Mouse (Mus musculus): ENCODE data around the gene Rangrf. TPM values are rescaled to one million over a fixed set of nuclear protein-coding genes. Genes with fewer than 3 reads are reported as not detected.
"Not testable (repeated sequence)": the region's sequence is repeated elsewhere in the genome, so short reads cannot be mapped to it uniquely, and the experiment has no call there.

Gene Rangrf
- total RNA-seq, 1 experiment from 2014 or later = 44.5 TPM

- ATAC-seq (replicated peaks in 1 of 2; ENCODE audit: insufficient read depth in 1 of 2, low FRiP score in 2 of 2, low TSS enrichment in 1 of 2, low read depth in 1 of 2, poor library complexity in 2 of 2, severe bottlenecking in 2 of 2) = no peak
These were observed 17.7 kb downstream of the Rangrf start, which contains the start of gene Arhgef15 for GRCm38 (mm10) chr11:68957308-68957707. Gene Arhgef15 (minus strand): TSS chr11:68957480.

GRCm38 (mm10) chr11:68956697-68957096 lies 18.3 kb downstream of the Rangrf start:
- ATAC-seq (replicated peaks in 1 of 2; ENCODE audit: insufficient read depth in 1 of 2, low FRiP score in 2 of 2, low TSS enrichment in 1 of 2, low read depth in 1 of 2, poor library complexity in 2 of 2, severe bottlenecking in 2 of 2) = no peak

GRCm38 (mm10) chr11:68956107-68956506 lies 18.9 kb downstream of the Rangrf start:
- no peak for ATAC-seq (replicated peaks in 1 of 2; ENCODE audit: insufficient read depth in 1 of 2, low FRiP score in 2 of 2, low TSS enrichment in 1 of 2, low read depth in 1 of 2, poor library complexity in 2 of 2, severe bottlenecking in 2 of 2)

- ATAC-seq (replicated peaks in 1 of 2; ENCODE audit: insufficient read depth in 1 of 2, low FRiP score in 2 of 2, low TSS enrichment in 1 of 2, low read depth in 1 of 2, poor library complexity in 2 of 2, severe bottlenecking in 2 of 2) = no peak
These were observed 19.5 kb downstream of the Rangrf start for GRCm38 (mm10) chr11:68955473-68955872.

GRCm38 (mm10) chr11:68954408-68954807 lies 20.6 kb downstream of the Rangrf start:
- 0 out of 4 replicates have a peak, but pooled peaks have one; percentile 12 to 22 for ATAC-seq (replicated peaks in 1 of 2; ENCODE audit: insufficient read depth in 1 of 2, low FRiP score in 2 of 2, low TSS enrichment in 1 of 2, low read depth in 1 of 2, poor library complexity in 2 of 2, severe bottlenecking in 2 of 2)

- ATAC-seq (replicated peaks in 1 of 2; ENCODE audit: insufficient read depth in 1 of 2, low FRiP score in 2 of 2, low TSS enrichment in 1 of 2, low read depth in 1 of 2, poor library complexity in 2 of 2, severe bottlenecking in 2 of 2) = no peak
These were observed 21.1 kb downstream of the Rangrf start for GRCm38 (mm10) chr11:68953903-68954302.

- no peak for ATAC-seq (replicated peaks in 1 of 2; ENCODE audit: insufficient read depth in 1 of 2, low FRiP score in 2 of 2, low TSS enrichment in 1 of 2, low read depth in 1 of 2, poor library complexity in 2 of 2, severe bottlenecking in 2 of 2)
These were observed 27.4 kb downstream of the Rangrf start for GRCm38 (mm10) chr11:68947542-68947993.

GRCm38 (mm10) chr11:68946806-68947440 lies 28.1 kb downstream of the Rangrf start:
- ATAC-seq (replicated peaks in 1 of 2; ENCODE audit: insufficient read depth in 1 of 2, low FRiP score in 2 of 2, low TSS enrichment in 1 of 2, low read depth in 1 of 2, poor library complexity in 2 of 2, severe bottlenecking in 2 of 2) = no peak

- no peak for ATAC-seq (replicated peaks in 1 of 2; ENCODE audit: insufficient read depth in 1 of 2, low FRiP score in 2 of 2, low TSS enrichment in 1 of 2, low read depth in 1 of 2, poor library complexity in 2 of 2, severe bottlenecking in 2 of 2)
These were observed 29.0 kb downstream of the Rangrf start for GRCm38 (mm10) chr11:68946001-68946400.

- ATAC-seq (replicated peaks in 1 of 2; ENCODE audit: insufficient read depth in 1 of 2, low FRiP score in 2 of 2, low TSS enrichment in 1 of 2, low read depth in 1 of 2, poor library complexity in 2 of 2, severe bottlenecking in 2 of 2) = no peak
These were observed 29.7 kb downstream of the Rangrf start for GRCm38 (mm10) chr11:68945245-68945644.

GRCm38 (mm10) chr11:68942731-68943130 lies 32.3 kb downstream of the Rangrf start:
- no peak for ATAC-seq (replicated peaks in 1 of 2; ENCODE audit: insufficient read depth in 1 of 2, low FRiP score in 2 of 2, low TSS enrichment in 1 of 2, low read depth in 1 of 2, poor library complexity in 2 of 2, severe bottlenecking in 2 of 2)

- no peak for ATAC-seq (replicated peaks in 1 of 2; ENCODE audit: insufficient read depth in 1 of 2, low FRiP score in 2 of 2, low TSS enrichment in 1 of 2, low read depth in 1 of 2, poor library complexity in 2 of 2, severe bottlenecking in 2 of 2)
These were observed 34.5 kb downstream of the Rangrf start for GRCm38 (mm10) chr11:68940516-68940915.

GRCm38 (mm10) chr11:68939451-68940304 lies 35.3 kb downstream of the Rangrf start:
- ATAC-seq (replicated peaks in 1 of 2; ENCODE audit: insufficient read depth in 1 of 2, low FRiP score in 2 of 2, low TSS enrichment in 1 of 2, low read depth in 1 of 2, poor library complexity in 2 of 2, severe bottlenecking in 2 of 2) = peak; percentile 96 to 99

GRCm38 (mm10) chr11:68936951-68937350 lies 38.0 kb downstream of the Rangrf start:
- not testable (repeated sequence) for ATAC-seq (replicated peaks in 1 of 2; ENCODE audit: insufficient read depth in 1 of 2, low FRiP score in 2 of 2, low TSS enrichment in 1 of 2, low read depth in 1 of 2, poor library complexity in 2 of 2, severe bottlenecking in 2 of 2)

GRCm38 (mm10) chr11:68933885-68934507 lies 41.0 kb downstream of the Rangrf start:
- ATAC-seq (replicated peaks in 1 of 2; ENCODE audit: insufficient read depth in 1 of 2, low FRiP score in 2 of 2, low TSS enrichment in 1 of 2, low read depth in 1 of 2, poor library complexity in 2 of 2, severe bottlenecking in 2 of 2) = no peak

GRCm38 (mm10) chr11:68929947-68930346 lies 45.0 kb downstream of the Rangrf start:
- ATAC-seq (replicated peaks in 1 of 2; ENCODE audit: insufficient read depth in 1 of 2, low FRiP score in 2 of 2, low TSS enrichment in 1 of 2, low read depth in 1 of 2, poor library complexity in 2 of 2, severe bottlenecking in 2 of 2) = no peak

GRCm38 (mm10) chr11:68926981-68927380 lies 48.0 kb downstream of the Rangrf start, which contains the start of gene Odf4:
Gene Odf4 (minus strand): TSS chr11:68927081.
- ATAC-seq (replicated peaks in 1 of 2; ENCODE audit: insufficient read depth in 1 of 2, low FRiP score in 2 of 2, low TSS enrichment in 1 of 2, low read depth in 1 of 2, poor library complexity in 2 of 2, severe bottlenecking in 2 of 2) = no peak

GRCm38 (mm10) chr11:68924749-68925148 lies 50.2 kb downstream of the Rangrf start:
- ATAC-seq (replicated peaks in 1 of 2; ENCODE audit: insufficient read depth in 1 of 2, low FRiP score in 2 of 2, low TSS enrichment in 1 of 2, low read depth in 1 of 2, poor library complexity in 2 of 2, severe bottlenecking in 2 of 2) = no peak

Measured in hematopoietic stem cell, adult 5-6 weeks (primary cell).